Mouse (Mus musculus) heart, postnatal 0 days (tissue): Measurements from ENCODE around the gene Tns3.

Experiments used
- CTCF ChIP-seq: IDR thresholded peaks from 2 replicates; pipeline ENCODE4 v1.5.1; 2016; ENCODE audit warnings: antibody characterized with exemption, control low read depth, low read depth
- EP300 ChIP-seq: IDR thresholded peaks from 2 replicates; pipeline ENCODE4 v1.6.1; 2016; ENCODE audit warnings: antibody characterized with exemption, low read depth

- peak; percentile 86 for TF ChIP-seq CTCF
- TF ChIP-seq EP300, result no peak
These were observed 129.4 kb downstream of the Tns3 start for GRCm38 (mm10) chr11:8534893-8535292.
